Mouse (Mus musculus): ENCODE results near the gene Zfp993. TPM values are rescaled to one million over a fixed set of nuclear protein-coding genes. Genes with fewer than 3 reads are reported as not detected.
"Not testable (repeated sequence)": the region's sequence is repeated elsewhere in the genome, so short reads cannot be mapped to it uniquely, and the experiment has no call there.

Gene Zfp993
- 1.4 and 1.5 TPM in 2 replicates for polyA plus RNA-seq (2012; rRNA removed)
- 0.98 and 1.6 TPM in 2 replicates for polyA plus RNA-seq (2014; fragmentation: Nextera tagmentation; extraction: Ambion mirVana)

DNA sequence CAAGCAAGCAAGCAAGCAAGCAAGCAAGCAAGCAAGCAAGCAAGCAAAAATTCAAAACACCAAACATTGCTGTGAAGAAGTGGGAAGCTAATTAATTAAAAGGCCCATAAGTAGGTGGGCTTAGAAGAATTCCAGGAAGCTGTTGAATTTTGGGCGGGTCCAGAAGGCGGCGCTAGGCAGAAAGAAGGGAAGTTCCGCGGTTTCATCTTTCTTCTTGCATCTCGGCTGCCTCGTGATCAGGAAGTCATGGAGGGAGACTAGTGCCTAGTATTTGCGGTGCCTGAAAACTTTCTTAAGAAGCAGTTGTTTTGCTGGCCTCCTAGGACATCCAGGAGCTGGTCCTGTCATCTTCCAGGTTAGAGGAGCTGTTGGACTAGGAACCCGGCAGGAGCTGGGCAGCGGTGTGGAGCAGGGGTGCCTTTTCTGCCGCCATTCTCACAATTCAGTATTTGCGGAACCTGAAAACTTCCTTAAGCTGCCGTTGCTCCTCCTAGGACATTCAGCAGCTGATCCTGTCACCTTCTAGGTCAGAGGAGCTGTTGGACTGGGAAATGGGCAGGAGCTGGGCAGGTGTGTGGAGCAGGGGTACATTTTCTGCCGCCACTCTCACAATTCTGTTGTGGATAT lies at the start of gene Zfp993:
Gene Zfp993 (plus strand): TSS at position 188 of the 627 bp plus-strand sequence.
- not testable (repeated sequence) for H3K9me3 ChIP-seq (ENCODE audit: control insufficient read depth, low read length); H3K4me3 ChIP-seq (ENCODE audit: insufficient read depth in 1 of 2, low read depth in 2 of 2, low read length in 2 of 2); DNase-seq (ENCODE audit: low read depth in 3 of 3, low spot score in 3 of 3); H3K27ac ChIP-seq; H3K9ac ChIP-seq (replicated peaks); H3K4me2 ChIP-seq (ENCODE audit: low read depth); H3K27me3 ChIP-seq (ENCODE audit: control insufficient read depth, insufficient read depth, low read length); H3K36me3 ChIP-seq (replicated peaks; ENCODE audit: control insufficient read depth, insufficient read depth, low read depth); H3K4me1 ChIP-seq (replicated peaks; ENCODE audit: control insufficient read depth in 2 of 2, insufficient read depth in 2 of 2, low read length in 1 of 2)
- WGBS (ENCODE audit: insufficient replicate concordance), result no CpG with 5 or more reads among the region's 14 CpGs
- ATAC-seq (ENCODE audit: insufficient read depth), result peak; percentile 53

DNA sequence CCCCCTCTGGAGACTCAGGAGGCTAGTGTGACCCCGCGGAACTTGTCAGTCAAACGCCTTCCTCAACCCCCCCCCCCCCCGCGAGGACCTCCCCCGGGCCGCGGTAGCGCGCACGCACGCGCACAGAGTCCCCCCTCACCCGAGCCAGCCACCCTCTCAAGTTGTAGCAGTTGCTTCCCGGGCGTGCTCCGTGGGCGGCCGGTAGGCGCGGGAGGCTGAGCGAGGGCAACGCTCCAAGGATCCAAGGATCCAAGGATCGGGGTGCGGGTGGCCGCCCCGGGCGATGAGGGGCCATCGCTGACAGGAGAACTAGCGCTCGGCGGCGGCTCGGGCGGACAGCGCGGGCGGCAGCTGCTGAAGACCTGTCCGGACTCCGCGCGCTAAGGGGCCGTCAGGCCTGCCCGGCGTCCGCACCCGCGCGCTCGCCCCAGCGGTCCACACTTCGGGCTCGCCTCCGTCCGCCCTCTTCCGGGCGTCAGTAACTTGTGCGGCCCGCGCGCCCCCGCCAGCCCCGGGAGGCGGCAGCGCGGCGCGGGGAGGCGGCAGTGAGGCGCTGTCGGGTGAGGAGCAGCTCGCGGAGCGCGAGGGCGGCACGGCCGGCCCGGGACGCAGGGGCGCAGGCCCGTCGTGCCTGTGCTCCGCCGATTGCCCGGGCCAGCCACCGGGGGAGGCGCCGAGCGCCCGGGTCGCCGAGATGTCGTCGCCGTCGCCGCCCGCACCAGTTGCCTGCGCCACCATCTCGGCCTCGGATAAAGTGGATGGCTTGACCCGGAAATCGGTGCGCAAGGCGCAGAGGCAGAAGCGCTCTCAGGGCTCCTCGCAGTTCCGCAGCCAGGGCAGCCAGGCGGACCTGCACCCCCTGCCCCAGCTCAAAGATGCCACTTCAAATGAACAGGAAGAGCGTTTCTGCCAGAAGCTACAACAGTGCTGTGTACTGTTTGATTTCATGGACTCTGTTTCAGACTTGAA lies 30.6 kb upstream of the Zfp993 start:
- WGBS (ENCODE audit: insufficient replicate concordance), result 13% methylated on average over 3 of the region's 111 CpGs
- not testable (repeated sequence) for H3K4me2 ChIP-seq (ENCODE audit: low read depth); H3K4me3 ChIP-seq (ENCODE audit: insufficient read depth in 1 of 2, low read depth in 2 of 2, low read length in 2 of 2); H3K9ac ChIP-seq (replicated peaks); H3K27me3 ChIP-seq (ENCODE audit: control insufficient read depth, insufficient read depth, low read length); DNase-seq (ENCODE audit: low read depth in 3 of 3, low spot score in 3 of 3); H3K9me3 ChIP-seq (ENCODE audit: control insufficient read depth, low read length); H3K27ac ChIP-seq; H3K36me3 ChIP-seq (replicated peaks; ENCODE audit: control insufficient read depth, insufficient read depth, low read depth); H3K4me1 ChIP-seq (replicated peaks; ENCODE audit: control insufficient read depth in 2 of 2, insufficient read depth in 2 of 2, low read length in 1 of 2)
- ATAC-seq (ENCODE audit: insufficient read depth), result peak; percentile 70

DNA sequence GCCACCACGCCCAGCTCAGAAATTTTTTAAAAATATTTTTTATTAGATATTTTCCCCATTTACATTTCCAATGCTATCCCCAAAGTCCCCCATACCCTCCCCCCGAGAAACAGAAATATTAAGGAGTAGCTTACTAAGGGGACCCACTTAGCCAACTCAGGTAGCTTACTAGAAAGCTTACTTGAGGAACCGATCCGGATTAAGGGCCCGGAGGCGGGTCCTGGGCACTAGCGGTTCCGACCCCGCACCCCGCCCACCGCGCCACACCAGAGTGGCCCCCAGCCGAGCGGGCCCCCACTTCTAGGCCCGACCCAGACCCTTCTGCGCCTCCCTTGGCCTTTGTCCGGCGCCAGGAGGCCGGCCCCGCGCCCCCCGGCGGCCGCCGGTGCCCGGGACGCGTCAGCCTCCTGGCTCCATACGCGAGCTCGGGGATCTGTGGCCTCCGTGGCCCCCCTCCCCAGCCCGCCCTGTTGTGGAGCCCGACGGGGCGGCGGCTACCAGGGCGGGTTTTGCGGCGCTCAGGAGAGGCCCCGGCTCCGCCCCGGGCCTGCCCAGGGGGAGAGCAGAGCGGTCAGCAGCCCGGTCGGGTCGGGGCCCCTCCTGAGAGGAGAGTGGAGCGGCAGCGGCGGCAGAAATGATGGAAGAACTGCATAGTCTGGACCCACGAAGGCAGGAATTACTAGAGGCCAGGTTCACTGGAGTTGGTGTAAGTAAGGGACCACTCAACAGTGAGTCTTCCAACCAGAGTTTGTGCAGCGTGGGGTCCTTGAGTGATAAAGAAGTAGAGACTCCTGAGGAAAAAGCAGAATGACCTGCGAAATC lies 7.0 kb upstream of the Zfp993 start:
- DNase-seq (ENCODE audit: low read depth in 3 of 3, low spot score in 3 of 3); H3K27me3 ChIP-seq (ENCODE audit: control insufficient read depth, insufficient read depth, low read length); H3K4me3 ChIP-seq (ENCODE audit: insufficient read depth in 1 of 2, low read depth in 2 of 2, low read length in 2 of 2); H3K9ac ChIP-seq (replicated peaks); H3K9me3 ChIP-seq (ENCODE audit: control insufficient read depth, low read length); H3K36me3 ChIP-seq (replicated peaks; ENCODE audit: control insufficient read depth, insufficient read depth, low read depth); H3K27ac ChIP-seq; H3K4me1 ChIP-seq (replicated peaks; ENCODE audit: control insufficient read depth in 2 of 2, insufficient read depth in 2 of 2, low read length in 1 of 2): not testable (repeated sequence)
- 0 out of 2 replicates have a peak overlapping the region, but pooled peaks have one; percentile 22 for H3K4me2 ChIP-seq (ENCODE audit: low read depth)
- ATAC-seq (ENCODE audit: insufficient read depth), result peak; percentile 73
- WGBS (ENCODE audit: insufficient replicate concordance), result 6% methylated on average over 22 of the region's 53 CpGs

DNA sequence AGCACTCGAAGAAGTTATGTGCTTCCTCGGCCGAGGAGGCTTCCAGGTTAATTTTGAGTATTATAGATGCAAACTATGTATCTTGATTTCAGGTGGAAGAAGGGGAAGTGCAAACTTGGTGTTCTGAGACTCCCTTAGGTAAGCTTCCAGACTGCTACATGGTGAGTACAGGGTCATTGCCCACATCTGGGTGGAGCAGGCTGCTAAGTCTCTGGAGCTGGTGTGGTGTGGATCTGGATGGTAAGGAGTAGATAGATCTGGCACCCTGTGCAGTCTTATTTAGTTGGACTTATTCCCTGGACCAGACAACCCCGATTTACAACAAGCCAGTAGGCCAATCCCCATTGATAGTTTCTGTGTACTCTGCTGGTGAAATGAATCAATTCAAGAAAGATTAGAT lies 33.6 kb downstream of the Zfp993 start:
- H3K27ac ChIP-seq; H3K4me3 ChIP-seq (ENCODE audit: insufficient read depth in 1 of 2, low read depth in 2 of 2, low read length in 2 of 2); H3K27me3 ChIP-seq (ENCODE audit: control insufficient read depth, insufficient read depth, low read length); H3K36me3 ChIP-seq (replicated peaks; ENCODE audit: control insufficient read depth, insufficient read depth, low read depth); H3K9me3 ChIP-seq (ENCODE audit: control insufficient read depth, low read length); H3K9ac ChIP-seq (replicated peaks); H3K4me2 ChIP-seq (ENCODE audit: low read depth); H3K4me1 ChIP-seq (replicated peaks; ENCODE audit: control insufficient read depth in 2 of 2, insufficient read depth in 2 of 2, low read length in 1 of 2); ATAC-seq (ENCODE audit: insufficient read depth); DNase-seq (ENCODE audit: low read depth in 3 of 3, low spot score in 3 of 3): not testable (repeated sequence)
- WGBS (ENCODE audit: insufficient replicate concordance), result no CpG with 5 or more reads among the region's 4 CpGs

DNA sequence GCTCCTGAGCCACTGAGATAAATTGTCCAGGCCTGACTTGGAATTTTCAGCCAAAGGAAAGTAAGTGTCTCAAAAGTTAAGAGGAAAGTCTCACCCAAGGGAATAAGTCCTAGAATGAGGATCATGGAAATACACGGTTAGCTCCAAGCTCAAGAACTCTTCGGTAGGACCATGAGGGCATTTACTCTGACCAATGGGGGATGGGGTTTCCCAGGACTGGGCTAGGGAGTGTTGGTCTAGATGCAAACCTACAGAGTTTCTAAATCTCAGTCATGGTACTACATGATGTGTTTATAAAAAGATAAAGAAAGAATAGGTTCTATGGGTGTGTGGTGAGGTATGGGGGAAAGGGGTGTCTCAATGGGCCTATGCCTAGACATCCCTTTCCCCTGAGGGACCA lies 38.9 kb downstream of the Zfp993 start:
- H3K4me2 ChIP-seq (ENCODE audit: low read depth); DNase-seq (ENCODE audit: low read depth in 3 of 3, low spot score in 3 of 3); H3K27ac ChIP-seq; H3K4me1 ChIP-seq (replicated peaks; ENCODE audit: control insufficient read depth in 2 of 2, insufficient read depth in 2 of 2, low read length in 1 of 2); ATAC-seq (ENCODE audit: insufficient read depth); H3K36me3 ChIP-seq (replicated peaks; ENCODE audit: control insufficient read depth, insufficient read depth, low read depth); H3K27me3 ChIP-seq (ENCODE audit: control insufficient read depth, insufficient read depth, low read length); H3K9ac ChIP-seq (replicated peaks); H3K4me3 ChIP-seq (ENCODE audit: insufficient read depth in 1 of 2, low read depth in 2 of 2, low read length in 2 of 2); H3K9me3 ChIP-seq (ENCODE audit: control insufficient read depth, low read length): not testable (repeated sequence)
- WGBS (ENCODE audit: insufficient replicate concordance), result no CpG with 5 or more reads among the region's 2 CpGs

DNA sequence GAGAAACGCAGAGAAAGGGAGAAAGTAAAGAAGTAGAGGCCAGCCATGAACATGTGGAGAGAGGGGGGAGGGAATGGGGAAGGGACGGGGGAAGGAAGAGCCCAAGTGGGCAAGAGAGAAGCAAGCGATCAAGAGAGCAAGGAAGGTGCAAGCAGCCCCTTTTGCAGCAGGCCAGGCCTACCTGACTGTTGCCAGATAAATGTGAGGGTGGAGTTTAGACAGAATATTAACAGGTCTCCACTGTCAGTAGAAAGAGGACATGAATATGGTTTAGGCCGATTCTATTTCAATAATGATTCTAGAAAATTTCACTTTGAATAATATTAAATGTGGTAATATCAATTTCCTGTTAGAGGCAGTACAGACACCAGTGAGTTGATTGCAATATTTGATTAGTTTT lies 39.4 kb downstream of the Zfp993 start:
- not testable (repeated sequence) for H3K4me2 ChIP-seq (ENCODE audit: low read depth); H3K4me3 ChIP-seq (ENCODE audit: insufficient read depth in 1 of 2, low read depth in 2 of 2, low read length in 2 of 2); H3K9me3 ChIP-seq (ENCODE audit: control insufficient read depth, low read length); H3K9ac ChIP-seq (replicated peaks); H3K4me1 ChIP-seq (replicated peaks; ENCODE audit: control insufficient read depth in 2 of 2, insufficient read depth in 2 of 2, low read length in 1 of 2); DNase-seq (ENCODE audit: low read depth in 3 of 3, low spot score in 3 of 3); H3K27ac ChIP-seq; H3K27me3 ChIP-seq (ENCODE audit: control insufficient read depth, insufficient read depth, low read length); H3K36me3 ChIP-seq (replicated peaks; ENCODE audit: control insufficient read depth, insufficient read depth, low read depth)
- 89% methylated on average over 1 of the region's 4 CpGs for WGBS (ENCODE audit: insufficient replicate concordance)
- ATAC-seq (ENCODE audit: insufficient read depth), result peak; percentile 42; the same call in 1 of the 2 replicates

DNA sequence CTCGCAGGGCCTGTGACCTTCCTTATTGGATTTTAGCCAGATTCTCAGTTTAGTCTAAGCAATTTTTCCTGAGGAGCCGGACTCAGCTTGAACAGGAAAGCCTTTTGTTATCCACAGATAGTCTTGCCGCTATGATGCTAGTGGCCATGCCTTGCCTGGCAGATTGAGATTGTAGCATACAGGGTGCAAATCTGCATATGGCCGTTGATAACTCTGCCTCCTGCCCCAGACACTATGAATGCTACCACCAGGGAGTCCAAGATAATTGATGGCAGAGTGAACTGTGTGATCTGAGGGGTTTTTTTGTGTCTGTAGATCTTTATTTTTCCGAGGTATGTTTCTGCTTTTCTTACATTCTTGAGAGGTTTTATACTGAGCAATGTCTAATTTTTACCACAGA lies 39.9 kb downstream of the Zfp993 start:
- not testable (repeated sequence) for H3K9me3 ChIP-seq (ENCODE audit: control insufficient read depth, low read length); H3K36me3 ChIP-seq (replicated peaks; ENCODE audit: control insufficient read depth, insufficient read depth, low read depth); DNase-seq (ENCODE audit: low read depth in 3 of 3, low spot score in 3 of 3); H3K27ac ChIP-seq; H3K9ac ChIP-seq (replicated peaks); H3K27me3 ChIP-seq (ENCODE audit: control insufficient read depth, insufficient read depth, low read length); H3K4me1 ChIP-seq (replicated peaks; ENCODE audit: control insufficient read depth in 2 of 2, insufficient read depth in 2 of 2, low read length in 1 of 2); H3K4me2 ChIP-seq (ENCODE audit: low read depth); H3K4me3 ChIP-seq (ENCODE audit: insufficient read depth in 1 of 2, low read depth in 2 of 2, low read length in 2 of 2)
- WGBS (ENCODE audit: insufficient replicate concordance), result 50% methylated on average over 1 of the region's 5 CpGs
- peak; percentile 56 for ATAC-seq (ENCODE audit: insufficient read depth)

All from liver, embryonic 14.5 days (tissue).